ENCODE assay signal across 35 mouse cellular contexts in the genomic region with DNA sequence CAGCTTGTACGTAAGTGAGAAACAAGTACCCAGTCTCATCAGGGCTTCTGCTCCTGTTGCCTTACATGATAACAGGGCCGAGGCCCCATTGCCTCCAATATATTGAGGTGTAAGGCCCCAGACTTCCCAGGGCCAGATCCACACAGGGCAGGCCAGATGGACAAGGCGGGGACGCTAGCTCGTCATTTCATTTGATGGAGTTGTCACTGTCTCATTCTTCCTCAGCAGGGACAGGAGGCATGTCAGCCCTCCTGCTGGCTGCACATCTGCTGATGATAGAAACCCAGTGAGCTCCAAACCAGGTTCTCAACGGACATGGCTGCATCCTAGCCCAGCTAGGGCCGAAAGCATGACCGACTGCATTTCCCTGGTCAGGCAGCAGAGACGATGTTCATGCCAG. TPM values are rescaled to one million over a fixed set of nuclear protein-coding genes. Genes with fewer than 3 reads are reported as not detected.
DNase-seq lines count a peak whose midpoint lies in the region; ATAC-seq and TF ChIP-seq lines count a peak whose summit lies in the region.
"Had no signal": no experiment of that assay in that cellular context is flagged by ENCODE, and none has a peak within 500 bp of the region (broad histone marks: within the 10 kb centered on the region; RNA-seq: fewer than 3 reads in every experiment).

No protein-coding gene starts in this region.

- H3K4me2 ChIP-seq in hindbrain, embryonic 16.5 days (ENCODE audit: low read length), result no peak overlapping the region
- H3K4me2 ChIP-seq in hindbrain, embryonic 13.5 days, result no peak overlapping the region
- H3K4me2 ChIP-seq in forebrain, embryonic 11.5 days (ENCODE audit: low read depth, low read length, severe bottlenecking), result no peak overlapping the region
- H3K4me2 ChIP-seq: embryonic facial prominence, embryonic 12.5 days; heart, embryonic 12.5 days; liver, embryonic 12.5 days; midbrain, embryonic 13.5 days; neural tube, embryonic 15.5 days had no signal

- H3K27me3 ChIP-seq in hindbrain, embryonic 16.5 days (replicated peaks; ENCODE audit: control insufficient read depth, insufficient read depth, low read length), result no peaks in the 10 kb centered on the region
- H3K27me3 ChIP-seq in hindbrain, embryonic 13.5 days, result no peaks in the 10 kb centered on the region
- no peaks in the 10 kb centered on the region for H3K27me3 ChIP-seq in cerebellum, adult 2 months (ENCODE audit: control insufficient read depth, insufficient read depth, low read length)
- no peaks in the 10 kb centered on the region for H3K27me3 ChIP-seq in forebrain, embryonic 11.5 days (ENCODE audit: control insufficient read depth, insufficient read depth, low read length)
- H3K27me3 ChIP-seq: CH12.LX; embryonic facial prominence, embryonic 12.5 days; liver, embryonic 12.5 days; megakaryocyte, embryonic 14.5 days; midbrain, embryonic 13.5 days; neural tube, embryonic 15.5 days had no signal

- no peaks in the 10 kb centered on the region for H3K36me3 ChIP-seq in hindbrain, embryonic 16.5 days (ENCODE audit: control insufficient read depth, insufficient read depth, low read length)
- 0 out of 2 replicates have a peak, but pooled peaks cover 4% of the 10 kb centered on the region for H3K36me3 ChIP-seq in hindbrain, embryonic 13.5 days
- H3K36me3 ChIP-seq in forebrain, embryonic 11.5 days (ENCODE audit: control insufficient read depth, insufficient read depth, low read length), result no peaks in the 10 kb centered on the region
- H3K36me3 ChIP-seq: embryonic facial prominence, embryonic 12.5 days; heart, embryonic 12.5 days; liver, embryonic 12.5 days; midbrain, embryonic 13.5 days; neural tube, embryonic 15.5 days had no signal

- peaks cover 2% of the 10 kb centered on the region; the same call in 1 of the 2 replicates for H3K4me1 ChIP-seq in hindbrain, embryonic 16.5 days (ENCODE audit: control insufficient read depth, insufficient read depth, low read depth, low read length)
- peaks cover 9% of the 10 kb centered on the region for H3K4me1 ChIP-seq in hindbrain, embryonic 13.5 days (replicated peaks)
- H3K4me1 ChIP-seq in cerebellum, adult 2 months (ENCODE audit: control insufficient read depth, insufficient read depth, low read length), result peaks cover 14% of the 10 kb centered on the region
- H3K4me1 ChIP-seq in forebrain, embryonic 11.5 days (replicated peaks; ENCODE audit: control insufficient read depth, insufficient read depth, low read length), result no peaks in the 10 kb centered on the region
- H3K4me1 ChIP-seq: embryonic facial prominence, embryonic 12.5 days; heart, embryonic 12.5 days; liver, embryonic 12.5 days; megakaryocyte, embryonic 14.5 days had no signal

- no peak overlapping the region for H3K27ac ChIP-seq in hindbrain, embryonic 16.5 days (ENCODE audit: low read depth, low read length)
- no peak overlapping the region for H3K27ac ChIP-seq in hindbrain, embryonic 13.5 days
- H3K27ac ChIP-seq in cerebellum, adult 2 months (ENCODE audit: insufficient read depth, low read length), result no peak overlapping the region
- H3K27ac ChIP-seq in forebrain, embryonic 11.5 days (ENCODE audit: low read depth, low read length), result no peak overlapping the region
- H3K27ac ChIP-seq: embryonic facial prominence, embryonic 12.5 days; heart, adult 2 months; layer of hippocampus, adult 2 months; left cerebral cortex, adult 2 months; liver, embryonic 12.5 days; midbrain, embryonic 13.5 days; neural tube, embryonic 15.5 days; stomach, postnatal 0 days had no signal

- no peak for TF ChIP-seq POLR2A in cerebellum, adult 2 months (IDR thresholded peaks at IDR 0.05; ENCODE audit: borderline replicate concordance, insufficient read depth, low read length)

- no peak overlapping the region for H3K4me3 ChIP-seq in hindbrain, embryonic 16.5 days (ENCODE audit: low read length)
- no peak overlapping the region for H3K4me3 ChIP-seq in hindbrain, embryonic 13.5 days
- no peak overlapping the region for H3K4me3 ChIP-seq in cerebellum, adult 2 months (replicated peaks; ENCODE audit: insufficient read depth, low read depth, low read length)
- H3K4me3 ChIP-seq in forebrain, embryonic 11.5 days (ENCODE audit: low read depth, low read length), result no peak overlapping the region
- H3K4me3 ChIP-seq: embryonic facial prominence, embryonic 12.5 days; heart, adult 2 months; heart, embryonic 12.5 days; layer of hippocampus, adult 2 months; left cerebral cortex, adult 2 months; liver, embryonic 12.5 days; megakaryocyte, embryonic 14.5 days; midbrain, embryonic 13.5 days; neural tube, embryonic 15.5 days had no signal

- H3K9me3 ChIP-seq in hindbrain, embryonic 16.5 days (ENCODE audit: control insufficient read depth, low read length), result no peaks in the 10 kb centered on the region
- no peaks in the 10 kb centered on the region for H3K9me3 ChIP-seq in hindbrain, embryonic 13.5 days
- no peaks in the 10 kb centered on the region for H3K9me3 ChIP-seq in forebrain, embryonic 11.5 days (ENCODE audit: control insufficient read depth, low read length)
- H3K9me3 ChIP-seq: embryonic facial prominence, embryonic 12.5 days; heart, embryonic 12.5 days; liver, embryonic 12.5 days; midbrain, embryonic 13.5 days; neural tube, embryonic 15.5 days had no signal

- peak; percentile 84 for DNase-seq in brain, adult 2 months (ENCODE audit: low read depth, low spot score)
- DNase-seq in cerebellum, adult 2 months, result peak; percentile 78 to 85
- DNase-seq in cerebellum, postnatal 14 days, result peak; percentile 84 to 89
- no peak for DNase-seq in right cerebral cortex, postnatal 4 days
- no peak for DNase-seq in forebrain, embryonic 11.5 days (ENCODE audit: low spot score)
- DNase-seq: adrenal gland, adult 2 months; adrenal gland, postnatal 36 days; embryo, embryonic 11 days; heart, adult 2 months; kidney, adult 9 months; kidney, postnatal 25 days; liver, postnatal 0 days; lung, postnatal 4 days; retina, postnatal 1 day; right cerebral cortex, postnatal 14 days; spleen, adult 18-20 months; thymus, adult 18-20 months; thymus, postnatal 25 days had no signal

- H3K9ac ChIP-seq in hindbrain, embryonic 16.5 days (ENCODE audit: low read depth, low read length), result no peak overlapping the region
- no peak overlapping the region for H3K9ac ChIP-seq in hindbrain, embryonic 13.5 days
- no peak overlapping the region for H3K9ac ChIP-seq in forebrain, embryonic 11.5 days (ENCODE audit: low read length)
- H3K9ac ChIP-seq: embryonic facial prominence, embryonic 12.5 days; heart, embryonic 12.5 days; liver, embryonic 12.5 days; liver, postnatal 0 days; midbrain, embryonic 13.5 days; neural tube, embryonic 15.5 days had no signal

- ATAC-seq in hindbrain, embryonic 16.5 days, result peak; percentile 65; the same call in 1 of the 2 replicates
- ATAC-seq in hindbrain, embryonic 13.5 days (ENCODE audit: low FRiP score), result no peak
- no peak for ATAC-seq in inflammation-experienced regulatory T-cells, adult 6 months
- ATAC-seq in forebrain, embryonic 11.5 days (replicated peaks; ENCODE audit: low FRiP score), result no peak
- ATAC-seq: activated CD4-positive, CD25-positive, alpha-beta regulatory T cell, adult 4 months; forebrain, embryonic 16.5 days; intestine, postnatal 0 days; liver, embryonic 12.5 days; liver, postnatal 0 days; midbrain, embryonic 13.5 days had no signal

- TF ChIP-seq CTCF in cerebellum, adult 2 months (IDR thresholded peaks at IDR 0.05; ENCODE audit: borderline replicate concordance, insufficient read depth, low read depth, low read length), result no peak

- WGBS in hindbrain, embryonic 16.5 days, result 54% methylated on average over 9 of the region's 9 CpGs
- WGBS in hindbrain, embryonic 13.5 days, result 56% methylated on average over 9 of the region's 9 CpGs
- WGBS in cerebellum, adult 2 months, result 15% methylated on average over 9 of the region's 9 CpGs
- 85% methylated on average over 9 of the region's 9 CpGs for WGBS in forebrain, embryonic 11.5 days

RNA-seq across cellular contexts. Expression of gene Lrfn2, which starts 14.1 kb away (rescaled TPM):
- polyA plus RNA-seq in hindbrain, embryonic 16.5 days (2015; fragmentation: Nextera tagmentation; extraction: Ambion mirVana), result 13.2 and 14.0 TPM in 2 replicates
- 6.5 and 7.0 TPM in 2 replicates for polyA plus RNA-seq in hindbrain, embryonic 13.5 days (2015; fragmentation: Nextera tagmentation; extraction: Ambion mirVana)
- polyA plus RNA-seq in cerebellum, adult 2 months (2012; rRNA removed), result 2.1 and 3.1 TPM in 2 replicates
- not detected for polyA plus RNA-seq in inflammation-experienced regulatory T-cells, adult 6 months (2017; shearing (Covaris generic))
- polyA plus RNA-seq in forebrain, embryonic 11.5 days (2014; fragmentation: Nextera tagmentation; extraction: Ambion mirVana), result 1.0 and 1.1 TPM in 2 replicates
- polyA plus RNA-seq: activated CD4-positive, CD25-positive, alpha-beta regulatory T cell, adult 4 months; C2C12; heart, embryonic 12.5 days; liver, postnatal 0 days had no signal

Comparison
In these comparisons a context has a peak if more than half of its experiments do, and no peak if none do; other contexts are left out.
1. DNase-seq: peak in brain, adult 2 months (single experiment), cerebellum, adult 2 months (2 of 2) and cerebellum, postnatal 14 days (2 of 2); none in right cerebral cortex, postnatal 4 days (single experiment) and forebrain, embryonic 11.5 days (single experiment).